Mouse (Mus musculus): ENCODE results near the gene St6gal1.

Gene St6gal1

DNA sequence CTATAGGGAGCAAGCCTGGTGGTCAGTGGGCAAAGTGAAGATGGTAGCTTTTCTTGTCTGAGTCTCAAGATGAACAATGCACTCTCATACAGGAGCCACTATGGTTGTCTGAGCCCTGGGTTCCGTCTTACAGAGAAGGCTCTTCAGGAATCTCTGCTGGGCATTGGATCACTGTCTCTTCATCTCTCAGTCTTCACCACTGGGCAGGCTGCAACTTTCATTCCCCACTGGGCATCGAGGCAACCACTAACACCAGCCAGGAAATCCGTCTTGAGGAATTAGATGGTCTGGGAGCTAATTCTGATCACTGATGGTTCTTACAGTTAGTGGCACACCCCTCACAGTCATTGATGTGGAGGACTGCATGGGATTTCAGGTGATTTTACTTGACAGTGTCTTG lies 73.9 kb downstream of the St6gal1 start:
- no peak for DNase-seq (ENCODE audit: low read depth, low spot score)

DNA sequence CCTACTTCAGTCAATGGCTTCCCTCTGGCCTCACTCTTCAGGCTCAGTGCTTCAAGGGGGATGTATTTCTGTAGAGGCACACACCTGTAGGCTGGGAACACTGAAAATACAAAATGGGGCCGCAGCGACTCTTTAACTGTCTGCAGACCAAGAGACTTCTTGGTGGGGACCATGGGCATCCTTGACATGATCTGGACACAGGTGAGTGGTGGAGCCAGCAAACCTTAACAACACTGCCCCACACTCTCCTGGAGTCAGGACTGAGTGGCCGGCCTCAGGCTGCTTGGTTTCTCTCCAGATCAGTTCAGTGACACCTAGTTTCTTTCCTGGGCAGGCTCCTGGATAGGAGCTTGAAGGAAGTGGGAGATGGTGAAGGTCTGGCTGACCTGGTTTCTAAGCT lies 74.4 kb downstream of the St6gal1 start:
- no peak for DNase-seq (ENCODE audit: low read depth, low spot score)

DNA sequence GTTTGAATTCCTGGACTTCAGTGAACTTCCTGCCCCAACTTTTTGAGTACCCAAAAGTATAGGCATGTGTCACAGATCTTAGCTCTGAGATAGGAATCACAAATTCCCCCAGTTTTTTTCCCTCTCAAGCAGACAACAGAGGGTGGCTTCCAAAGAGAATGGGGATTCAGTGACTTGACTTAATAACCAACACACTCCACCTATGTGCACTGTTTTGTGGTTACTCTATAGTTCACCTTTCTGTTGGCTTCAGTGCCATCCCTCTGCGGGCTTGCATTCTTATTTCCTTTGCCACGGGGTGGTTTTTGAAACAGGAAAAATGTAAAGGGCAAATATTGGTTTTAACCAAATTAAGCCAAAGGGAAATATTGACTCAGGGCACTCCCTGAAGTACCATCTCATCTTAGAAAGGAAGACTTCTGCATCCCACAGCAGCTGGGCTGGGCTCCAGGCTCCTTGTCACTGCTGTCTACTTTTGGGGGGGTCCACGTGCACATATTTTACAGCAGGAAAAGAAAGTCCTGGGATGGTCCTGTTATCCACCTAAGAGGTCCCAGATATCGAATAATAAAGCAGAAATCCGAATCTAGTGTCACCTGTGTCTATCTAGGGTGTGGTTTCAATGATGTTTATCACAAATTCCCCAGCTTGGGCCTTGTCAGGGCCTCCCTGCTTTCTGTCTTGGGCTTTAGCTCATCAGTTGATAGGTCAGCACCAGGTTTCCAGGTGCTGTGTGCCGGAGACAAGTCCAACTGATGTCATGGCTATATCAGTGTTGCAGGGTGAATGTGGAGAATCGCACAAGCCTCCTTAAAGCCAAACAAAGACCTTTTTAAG lies 75.6 kb downstream of the St6gal1 start:
- DNase-seq (ENCODE audit: low read depth, low spot score) = no peak

DNA sequence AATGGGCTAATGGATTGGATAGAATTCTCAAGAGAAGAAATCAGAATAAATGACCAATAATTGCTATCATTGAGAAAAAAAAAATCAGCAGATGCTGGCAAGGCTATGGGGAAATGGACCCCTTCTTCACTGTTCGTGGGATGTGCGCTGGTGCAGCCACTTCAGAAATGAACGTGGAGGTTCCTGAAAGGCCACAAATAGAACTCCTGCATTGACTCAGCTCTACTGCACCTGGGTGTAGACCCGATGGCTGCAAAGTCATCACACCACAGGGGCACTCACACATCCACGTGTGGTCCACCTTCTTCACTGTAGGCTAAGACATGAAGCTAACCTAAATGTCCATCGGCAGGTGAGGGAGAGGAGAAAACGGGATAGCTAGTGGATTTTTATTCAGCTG lies 77.2 kb downstream of the St6gal1 start:
- no peak for DNase-seq (ENCODE audit: low read depth, low spot score)

DNA sequence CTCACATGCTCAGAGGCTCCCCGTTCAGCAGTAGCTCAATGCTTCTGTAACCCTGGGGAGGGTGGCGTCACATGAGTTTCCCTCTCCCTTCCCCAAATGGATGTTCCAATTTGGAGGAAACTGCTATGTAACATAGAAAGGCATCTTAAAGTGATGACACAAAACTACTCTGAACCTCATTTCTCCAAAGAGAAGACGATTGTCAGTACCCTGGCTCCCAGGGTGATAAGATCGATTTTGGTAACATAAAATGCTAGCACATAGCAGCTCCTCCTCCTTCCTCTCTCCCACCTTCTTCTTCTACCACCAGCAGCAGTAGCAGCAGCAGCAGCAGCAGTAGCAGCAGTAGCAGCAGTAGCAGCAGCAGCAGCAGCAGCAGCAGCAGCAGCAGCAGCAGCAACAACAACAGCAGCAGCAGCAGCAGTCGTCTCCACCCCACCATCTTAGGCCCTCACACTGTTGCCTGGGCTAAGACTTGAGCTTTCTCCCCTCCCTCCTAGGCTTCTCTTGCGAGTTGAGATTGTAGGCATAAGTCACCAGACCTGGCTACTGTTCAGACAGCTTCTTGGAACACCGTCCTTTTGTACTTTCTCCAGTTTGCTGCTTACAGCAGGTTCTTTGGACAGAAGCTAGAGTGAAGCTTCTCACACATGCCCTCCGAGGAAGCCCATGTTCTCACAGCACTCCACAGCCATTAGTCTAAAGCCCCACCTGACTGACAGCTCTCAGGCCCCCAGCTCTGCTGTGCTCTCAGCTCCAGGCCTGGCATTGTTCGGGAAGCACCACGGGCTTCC lies 81.5 kb downstream of the St6gal1 start:
- DNase-seq (ENCODE audit: low read depth, low spot score) = no peak

DNA sequence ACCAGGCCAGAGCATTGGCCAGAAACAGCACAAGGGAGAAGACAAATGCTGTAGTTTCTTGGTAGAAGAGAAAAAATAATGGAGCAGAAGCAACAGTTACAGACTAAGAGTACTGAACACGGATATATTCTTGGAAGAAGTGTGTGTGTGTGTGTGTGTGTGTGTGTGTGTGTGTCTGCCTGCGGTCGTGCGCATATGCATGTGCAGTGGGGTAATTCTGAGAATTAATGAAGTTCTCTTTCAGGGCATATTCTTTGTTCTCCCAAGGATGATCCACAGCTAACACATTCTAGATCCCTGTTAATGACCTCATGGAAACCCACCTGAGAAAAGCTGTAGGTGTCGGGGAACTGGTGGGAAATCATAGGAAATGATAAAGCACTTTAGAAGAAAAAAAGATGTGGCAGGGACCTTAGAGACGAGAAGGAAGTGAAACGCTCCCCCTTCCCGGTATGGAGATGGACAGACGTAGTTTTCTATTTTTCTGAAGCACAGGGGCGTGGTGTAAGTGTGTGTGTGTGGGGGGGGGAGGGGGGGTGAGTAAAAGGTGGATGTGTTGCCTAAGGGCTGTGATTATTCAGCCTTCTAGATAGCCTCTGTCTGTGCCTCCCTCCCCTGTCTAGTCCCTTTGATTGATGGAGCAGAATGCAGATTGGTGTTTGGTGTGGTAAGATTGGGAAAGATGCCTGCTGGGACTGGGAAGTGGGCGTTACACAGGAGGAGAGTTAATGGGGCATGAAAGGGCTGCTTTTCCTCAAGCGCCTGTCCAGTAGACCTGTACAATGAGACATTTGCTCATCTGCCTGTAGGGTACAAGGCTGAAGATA lies 82.8 kb downstream of the St6gal1 start:
- DNase-seq (ENCODE audit: low read depth, low spot score) = no peak

DNA sequence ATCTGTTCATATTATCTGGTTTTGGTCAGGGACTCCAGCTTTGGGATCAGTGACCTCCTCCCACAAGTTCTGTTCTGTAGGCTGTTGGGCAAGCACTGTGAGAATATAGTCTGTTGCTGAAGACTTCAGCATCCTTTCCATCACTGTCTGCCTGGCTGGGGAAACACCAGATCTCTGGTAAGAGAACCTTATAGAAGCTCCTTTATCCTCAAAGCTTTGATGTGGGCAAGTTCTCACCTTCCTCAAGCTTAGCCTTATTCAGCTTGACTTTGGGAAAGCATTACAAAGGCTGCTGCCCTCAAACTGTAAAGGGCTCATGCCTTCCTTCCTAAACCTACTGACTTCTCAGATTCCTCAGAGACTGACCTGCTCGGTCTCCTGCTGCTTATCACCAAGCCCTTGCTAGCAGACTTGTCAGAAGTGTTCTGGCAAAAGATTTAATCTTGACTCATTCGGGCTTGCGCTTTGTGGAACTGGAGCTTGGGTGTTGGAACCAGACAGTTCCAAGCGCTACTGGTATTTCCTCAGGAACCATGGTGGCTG lies 83.5 kb downstream of the St6gal1 start:
- no peak for DNase-seq (ENCODE audit: low read depth, low spot score)

DNA sequence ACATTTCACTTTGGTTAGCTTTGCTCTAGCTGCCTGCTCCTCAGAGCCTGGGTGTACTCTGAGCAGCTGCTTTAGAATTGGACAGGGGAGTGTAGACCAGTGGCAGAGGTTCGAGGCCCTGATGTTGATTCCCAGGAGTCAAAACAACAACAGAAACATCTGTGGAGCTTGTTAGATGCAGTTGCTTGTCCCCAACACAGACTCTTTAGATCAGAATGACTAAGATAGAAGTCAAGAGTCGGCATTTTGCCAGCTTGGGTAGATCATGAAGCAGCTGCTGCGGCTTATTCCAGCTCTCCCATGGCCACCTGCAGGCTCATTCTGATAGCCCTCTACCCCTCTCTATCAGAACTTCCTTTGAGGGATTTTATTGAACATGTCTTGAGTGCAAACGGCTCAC lies 84.5 kb downstream of the St6gal1 start:
- no peak for DNase-seq (ENCODE audit: low read depth, low spot score)

DNA sequence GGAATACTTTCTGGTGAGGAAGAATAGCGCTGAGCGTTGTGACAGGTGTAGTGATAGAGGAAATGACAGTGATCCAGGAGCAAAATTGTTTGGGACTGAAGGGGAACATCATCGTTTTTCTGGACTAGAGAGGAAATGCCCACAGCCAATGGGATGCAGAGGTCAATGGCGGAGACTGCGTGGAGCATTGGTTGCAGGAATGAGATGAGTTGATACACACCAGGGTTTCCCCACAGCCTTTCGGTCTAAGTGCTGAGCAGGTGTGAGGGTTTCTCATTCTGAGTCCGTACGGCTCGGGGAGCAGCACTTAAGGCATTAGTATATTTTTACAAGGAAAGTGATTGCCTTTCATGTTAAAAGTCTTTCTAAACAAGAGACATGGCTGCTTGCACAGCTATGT lies 88.1 kb downstream of the St6gal1 start:
- DNase-seq (ENCODE audit: low read depth, low spot score) = no peak

DNA sequence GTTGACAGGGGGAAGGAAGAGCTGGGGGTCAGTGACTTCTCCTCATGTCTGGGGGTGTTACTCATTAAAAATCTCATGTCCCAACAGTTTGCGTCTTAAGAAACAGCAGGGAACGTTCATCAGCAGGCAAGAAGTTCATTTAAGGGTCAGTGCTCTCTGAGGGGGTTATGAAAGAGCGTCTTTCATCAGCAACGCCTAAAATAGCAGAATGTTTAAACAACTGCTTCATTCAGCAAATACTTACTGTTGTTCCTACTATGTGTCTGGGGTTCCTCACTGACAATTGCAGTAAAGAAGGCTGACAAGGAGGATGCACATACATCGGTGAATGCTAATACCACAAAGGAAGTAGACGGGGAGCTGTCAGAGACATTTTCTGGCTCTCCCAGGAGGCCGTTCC lies 90.2 kb downstream of the St6gal1 start:
- no peak for DNase-seq (ENCODE audit: low read depth, low spot score)

DNA sequence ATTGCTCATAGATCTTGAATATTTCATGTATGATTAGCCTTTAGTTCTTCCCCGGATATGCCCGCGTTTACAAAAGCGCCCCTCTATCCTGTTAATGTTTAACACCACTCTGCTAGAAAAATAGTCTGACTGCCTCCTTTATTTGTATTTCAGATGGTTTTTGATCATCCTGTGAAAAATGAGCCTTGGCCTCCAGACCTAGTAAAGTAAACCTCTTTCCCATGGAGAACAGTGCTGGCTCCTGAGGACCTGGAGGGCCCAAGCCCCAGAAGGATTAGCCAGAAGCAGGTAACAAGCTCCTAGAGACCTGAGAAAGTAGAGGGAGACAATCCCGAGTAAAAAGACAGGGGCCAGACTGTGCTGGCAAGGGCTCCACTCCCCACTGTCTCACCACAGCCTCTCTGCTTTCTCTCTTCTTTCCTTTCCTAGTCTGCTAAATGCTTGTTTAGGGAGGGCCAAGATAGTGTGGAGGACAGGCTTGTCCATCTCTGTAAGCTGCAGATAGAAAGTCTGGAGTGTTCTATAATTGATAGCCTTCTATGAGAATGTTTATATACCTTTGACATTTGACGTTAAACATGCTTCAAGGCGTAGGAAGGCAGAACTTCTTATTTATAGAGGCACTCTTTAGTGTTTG lies 93.0 kb downstream of the St6gal1 start:
- no peak for DNase-seq (ENCODE audit: low read depth, low spot score)

DNA sequence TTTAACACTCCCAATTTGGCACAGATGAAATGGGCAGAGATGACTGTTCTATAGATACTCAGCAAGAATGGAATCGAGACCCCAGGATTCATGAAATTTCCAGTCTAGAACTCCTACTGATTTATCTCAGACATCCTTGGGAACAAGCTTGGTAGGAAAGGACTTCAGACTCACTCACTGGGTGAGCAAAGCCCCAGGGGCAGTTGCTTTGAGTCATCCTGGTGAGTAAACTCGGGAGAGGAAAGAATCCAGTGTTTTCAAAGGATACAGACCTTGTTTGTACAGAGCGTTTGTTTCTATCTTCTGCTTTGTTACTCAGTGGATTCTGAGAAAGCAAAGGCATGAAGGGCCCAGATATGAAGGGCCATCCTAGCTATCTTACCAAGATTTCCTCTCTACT lies 95.5 kb downstream of the St6gal1 start:
- DNase-seq (ENCODE audit: low read depth, low spot score) = no peak

DNA sequence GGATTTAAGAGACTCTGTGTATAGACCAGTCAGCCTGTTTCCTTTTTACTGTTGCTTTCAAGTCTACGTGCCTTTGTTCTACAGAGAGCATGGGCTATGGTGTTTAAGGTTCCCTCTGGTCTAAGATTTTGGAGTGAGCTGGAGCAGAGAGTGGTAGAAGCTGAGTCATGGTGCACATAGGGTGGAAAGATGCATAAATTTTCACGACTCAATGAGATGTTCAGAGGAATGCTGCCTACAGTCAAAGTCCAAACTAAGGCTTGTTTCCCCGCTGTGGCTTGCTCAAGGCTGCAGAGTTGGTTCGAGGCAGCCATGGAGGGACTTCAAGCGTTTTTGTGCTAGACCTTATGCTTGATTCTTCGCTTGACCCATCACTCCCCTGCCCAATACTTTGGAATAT lies 96.0 kb downstream of the St6gal1 start:
- no peak for DNase-seq (ENCODE audit: low read depth, low spot score)

DNA sequence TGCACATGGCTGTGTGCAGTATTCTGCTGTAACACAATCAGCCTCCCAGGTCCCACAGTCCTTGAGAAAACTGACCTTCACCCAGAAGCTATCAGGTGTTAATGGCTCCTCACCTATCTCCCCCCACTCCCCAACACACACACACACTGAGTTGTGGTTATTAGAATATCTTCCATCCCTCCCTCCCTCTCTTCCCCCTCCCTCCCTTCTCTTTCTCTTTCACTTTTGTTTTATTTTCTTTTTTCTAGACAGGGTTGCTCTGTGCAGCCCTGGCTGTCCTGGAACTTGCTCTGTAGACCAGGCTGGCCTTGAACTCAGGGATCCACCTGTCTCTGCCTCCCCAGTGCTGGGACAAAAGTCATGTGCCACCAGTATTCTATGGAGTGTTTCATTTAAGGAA lies 97.9 kb downstream of the St6gal1 start:
- no peak for DNase-seq (ENCODE audit: low read depth, low spot score)

DNA sequence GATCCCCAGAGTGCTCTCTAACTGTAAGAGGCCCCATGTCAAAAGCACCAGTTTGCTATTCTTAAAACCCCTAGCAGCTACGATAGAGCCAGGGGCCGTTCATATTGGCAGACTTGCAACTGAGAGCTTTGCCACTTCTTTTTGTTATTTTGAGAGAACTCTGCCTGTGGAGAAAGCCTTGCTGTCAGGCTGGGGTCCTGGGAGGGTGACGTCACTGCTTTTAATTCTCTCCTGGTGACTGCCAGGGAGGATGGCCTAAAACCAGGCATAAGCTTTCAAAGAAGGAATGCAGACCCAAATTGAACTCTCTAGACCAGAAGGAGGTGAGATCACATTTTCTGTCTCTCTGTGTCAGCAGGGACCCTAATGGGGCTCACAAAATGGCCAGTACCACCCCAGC lies 99.4 kb downstream of the St6gal1 start:
- DNase-seq (ENCODE audit: low read depth, low spot score) = no peak

DNA sequence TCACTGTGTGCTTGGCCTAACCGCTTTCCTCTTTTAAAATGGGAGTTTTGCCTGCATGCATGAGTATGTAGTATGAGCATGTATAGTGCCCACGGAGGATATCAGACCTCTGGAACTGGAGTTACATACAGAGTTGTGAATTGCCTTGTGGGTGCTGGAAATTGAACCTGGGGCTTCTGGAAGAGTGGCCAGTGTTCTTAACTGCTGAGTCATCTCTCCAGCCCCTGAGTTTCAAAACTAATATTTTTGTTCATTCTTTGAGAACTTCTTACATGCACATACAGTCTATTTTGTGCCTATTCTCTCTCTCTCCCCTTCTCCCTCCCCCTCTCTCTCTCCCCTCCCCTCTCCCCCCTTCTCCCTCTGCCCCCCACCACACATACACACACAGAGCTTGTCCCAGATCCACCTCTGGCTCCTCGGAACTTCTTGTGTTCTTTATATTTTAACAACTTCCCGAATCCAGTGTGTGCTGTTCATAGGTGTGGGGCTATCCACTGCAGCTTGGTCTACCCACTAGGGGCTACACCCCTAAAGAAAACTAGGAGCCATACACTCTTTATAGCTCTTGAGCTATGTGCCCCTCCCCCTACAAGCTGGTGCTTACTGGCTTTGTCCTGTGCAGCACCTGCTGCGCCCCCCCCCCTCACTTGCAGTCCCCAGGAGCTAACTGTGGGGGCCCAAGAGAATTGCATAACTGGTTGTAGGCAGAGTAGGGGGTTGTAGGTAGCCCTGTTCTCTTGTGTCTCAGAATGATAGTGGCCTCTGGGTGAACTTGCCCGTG lies 100.5 kb downstream of the St6gal1 start:
- DNase-seq (ENCODE audit: low read depth, low spot score) = peak; percentile 48

DNA sequence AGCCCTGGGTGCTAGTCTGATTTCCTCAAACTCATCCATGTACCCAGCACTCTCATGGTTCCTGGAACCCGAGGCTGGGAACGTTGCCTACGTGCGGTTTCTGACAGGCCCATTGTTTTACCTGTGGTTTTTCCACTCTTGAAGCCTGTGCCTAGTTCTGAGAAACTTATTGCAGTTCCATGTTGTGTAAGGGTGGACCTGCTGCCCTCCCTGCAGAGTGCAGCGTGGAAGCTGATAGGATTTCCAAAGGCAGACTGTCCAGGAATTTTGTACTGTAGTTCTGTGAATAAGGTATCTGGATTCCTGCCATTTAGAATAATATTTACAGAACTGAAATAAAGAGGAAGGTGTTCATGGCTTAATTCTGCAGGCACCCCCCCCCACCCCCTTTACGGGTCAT lies 102.1 kb downstream of the St6gal1 start:
- DNase-seq (ENCODE audit: low read depth, low spot score) = no peak

DNA sequence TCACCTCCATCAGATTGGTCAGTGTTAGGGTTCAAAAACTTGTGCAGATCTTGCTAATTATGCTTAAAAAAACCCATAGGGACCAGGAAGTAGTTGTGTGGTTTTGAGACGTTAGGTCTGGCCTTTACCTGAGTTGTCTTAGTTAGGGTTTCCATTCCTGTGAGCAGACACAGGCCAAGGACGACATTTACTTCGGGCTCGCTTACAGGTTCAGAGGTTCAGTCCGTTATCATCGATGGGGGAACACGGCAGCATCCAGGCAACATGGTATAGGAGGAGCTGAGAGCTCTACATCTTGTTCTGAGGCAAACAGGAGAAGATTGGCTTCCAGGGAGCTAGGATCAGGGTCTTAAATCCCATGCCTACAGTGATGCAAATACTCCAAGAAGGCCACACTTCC lies 102.7 kb downstream of the St6gal1 start:
- no peak for DNase-seq (ENCODE audit: low read depth, low spot score)

DNA sequence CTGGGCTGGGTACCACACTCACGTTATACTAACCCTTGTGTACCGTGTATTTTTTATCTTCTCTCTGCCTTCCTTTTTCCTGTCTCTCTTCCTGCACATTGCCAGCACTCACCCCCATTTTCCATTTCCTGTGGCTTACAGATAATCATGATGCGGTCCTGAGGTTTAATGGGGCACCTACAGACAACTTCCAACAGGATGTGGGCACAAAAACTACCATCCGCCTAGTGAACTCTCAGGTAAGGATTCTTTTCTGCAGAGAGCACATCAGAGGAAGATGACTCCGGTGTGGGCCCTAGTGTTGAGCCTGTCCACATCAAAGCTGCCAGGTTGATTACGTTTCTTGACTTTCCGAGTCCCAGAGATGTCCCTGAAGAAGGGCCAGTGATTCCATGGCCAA lies 103.7 kb downstream of the St6gal1 start:
- DNase-seq (ENCODE audit: low read depth, low spot score) = no peak

DNA sequence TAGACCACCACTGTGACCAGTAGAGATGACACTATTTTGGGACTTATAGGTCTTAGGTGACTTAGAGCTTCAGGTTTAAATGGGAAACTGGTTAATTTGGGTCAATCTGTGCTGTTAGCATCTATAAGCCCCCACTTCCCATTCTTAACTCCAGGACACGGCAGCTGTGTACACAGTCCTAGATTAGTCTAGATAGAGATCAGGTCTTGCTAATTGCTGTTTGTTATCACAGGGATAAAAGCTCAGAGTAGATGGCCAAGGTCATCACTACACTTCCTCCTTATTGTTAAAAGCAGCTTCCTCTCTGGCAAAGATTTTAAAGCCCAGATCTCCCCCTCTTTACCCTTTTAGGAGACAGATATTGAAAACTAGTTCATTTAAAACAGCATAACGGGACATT lies 107.6 kb downstream of the St6gal1 start:
- DNase-seq (ENCODE audit: low read depth, low spot score) = no peak

DNA sequence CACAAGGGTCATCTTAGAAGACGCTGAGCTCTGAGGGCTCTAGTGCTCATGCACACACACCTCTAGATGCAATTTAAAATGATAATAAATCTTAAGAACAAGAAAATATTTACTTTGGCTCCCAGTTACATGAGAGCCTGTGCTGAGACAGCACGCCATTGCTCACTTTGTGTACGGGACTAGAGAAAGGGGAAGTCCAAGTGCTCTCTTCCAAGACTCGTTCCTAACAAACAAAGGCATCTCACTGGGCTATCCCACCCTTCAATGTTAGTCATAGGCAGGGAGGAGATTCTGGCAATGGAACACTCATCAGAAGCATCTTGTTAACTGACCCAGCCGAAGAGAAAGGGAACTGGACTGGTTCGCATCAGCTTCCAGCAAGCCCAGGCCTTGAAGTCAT lies 108.1 kb downstream of the St6gal1 start:
- DNase-seq (ENCODE audit: low read depth, low spot score) = no peak

Measured in R1 (cell line).